Mouse (Mus musculus) midbrain, embryonic 16.5 days (tissue): ENCODE results near the gene Gif. TPM values are rescaled to one million over a fixed set of nuclear protein-coding genes. Genes with fewer than 3 reads are reported as not detected.
A peak's percentile ranks its signal among the peaks of the same experiment; 100 is the strongest.

Experiments
- ATAC-seq: fragments of 200-750 bp; cut with Nextera tagmentation; 2 replicates; pipeline ENCODE4 v1.8.0; 2017; ENCODE audit warnings: moderate TSS enrichment
- H3K27ac ChIP-seq: fragments of 300-500 bp; sonication (generic); 2 replicates; pipeline ENCODE4 v1.5.1; 2014; ENCODE audit warnings: mild to moderate bottlenecking, low read length, mixed read lengths
- H3K27me3 ChIP-seq: fragments of 300-500 bp; sonication (generic); 2 replicates; pipeline ENCODE4 v1.6.1; 2014; ENCODE audit warnings: low read depth, low read length, mixed read lengths; ENCODE audit not compliant: control insufficient read depth, insufficient read depth
- H3K36me3 ChIP-seq: fragments of 300-500 bp; sonication (generic); 2 replicates; pipeline ENCODE4 v1.6.1; 2014; ENCODE audit warnings: mild to moderate bottlenecking, low read length, moderate library complexity, mixed read lengths; ENCODE audit not compliant: control insufficient read depth, insufficient read depth
- H3K4me1 ChIP-seq: fragments of 300-500 bp; sonication (generic); 2 replicates; pipeline ENCODE4 v1.6.1; 2014; ENCODE audit warnings: mild to moderate bottlenecking, low read length, mixed read lengths; ENCODE audit not compliant: control insufficient read depth, insufficient read depth
- H3K4me2 ChIP-seq: fragments of 300-500 bp; sonication (generic); 2 replicates; pipeline ENCODE4 v1.6.1; 2014; ENCODE audit warnings: mild to moderate bottlenecking, low read length, mixed read lengths
- H3K4me3 ChIP-seq: fragments of 300-500 bp; sonication (generic); 2 replicates; pipeline ENCODE4 v1.5.1; 2014; ENCODE audit warnings: low read depth, mild to moderate bottlenecking, low read length, moderate library complexity, mixed read lengths
- H3K9ac ChIP-seq: fragments of 300-500 bp; sonication (generic); 2 replicates; pipeline ENCODE4 v1.6.1; 2014; ENCODE audit warnings: low read depth, low read length, mixed read lengths
- H3K9me3 ChIP-seq: fragments of 300-500 bp; sonication (generic); replicated peaks from 2 replicates; pipeline ENCODE4 v1.6.1; 2014; ENCODE audit warnings: mild to moderate bottlenecking, low read length, mixed read lengths; ENCODE audit not compliant: control insufficient read depth, poor library complexity, severe bottlenecking
- WGBS: fragments of 180-500 bp; shearing (Covaris S2); extraction: QIAGEN DNeasy Blood & Tissue Kit; methylation state at CpG from one replicate; pipeline ENCODE4 v1.1.7; 2014; 5-methylcytosine and 5-hydroxymethylcytosine counted together
- polyA plus RNA-seq: library from polyadenylated mRNA; unstranded; fragments of >200 nt; fragmentation: Nextera tagmentation; extraction: Ambion mirVana; gene quantifications from 2 replicates; pipeline ENCODE4 v1.2.1, GENCODE M21; 2015

Gene Gif
- polyA plus RNA-seq, 1 experiment from 2014 or later = not detected

DNA sequence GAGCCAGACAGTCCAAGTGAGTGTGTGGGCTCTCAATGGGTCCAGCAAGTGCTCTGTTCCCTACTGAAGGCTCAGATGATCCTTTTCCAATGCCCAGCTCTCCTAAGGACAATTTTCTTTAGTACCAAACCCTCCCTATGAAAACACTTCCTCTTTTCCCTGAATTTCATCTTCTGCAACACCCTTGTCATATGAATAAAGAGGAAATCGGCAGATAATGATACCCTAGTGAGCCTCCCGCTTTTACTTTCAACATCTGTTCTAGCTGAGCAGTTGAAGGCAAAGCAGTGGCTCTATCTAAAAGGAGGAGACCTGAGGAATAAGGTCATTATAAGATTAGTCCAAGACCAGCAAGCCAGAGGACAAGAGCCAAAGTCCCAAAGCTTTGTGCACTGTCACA is 61.1 kb downstream of the Gif start:
- H3K4me2 ChIP-seq = no peak overlapping the region
- ATAC-seq = no peak
- no peaks in the 10 kb centered on the region for H3K27me3 ChIP-seq
- H3K36me3 ChIP-seq = no peaks in the 10 kb centered on the region
- H3K4me3 ChIP-seq = no peak overlapping the region
- 95% methylated on average over 2 of the region's 2 CpGs for WGBS
- no peak overlapping the region for H3K9ac ChIP-seq
- H3K27ac ChIP-seq = no peak overlapping the region
- peaks cover 12% of the 10 kb centered on the region for H3K4me1 ChIP-seq
- H3K9me3 ChIP-seq = no peaks in the 10 kb centered on the region

DNA sequence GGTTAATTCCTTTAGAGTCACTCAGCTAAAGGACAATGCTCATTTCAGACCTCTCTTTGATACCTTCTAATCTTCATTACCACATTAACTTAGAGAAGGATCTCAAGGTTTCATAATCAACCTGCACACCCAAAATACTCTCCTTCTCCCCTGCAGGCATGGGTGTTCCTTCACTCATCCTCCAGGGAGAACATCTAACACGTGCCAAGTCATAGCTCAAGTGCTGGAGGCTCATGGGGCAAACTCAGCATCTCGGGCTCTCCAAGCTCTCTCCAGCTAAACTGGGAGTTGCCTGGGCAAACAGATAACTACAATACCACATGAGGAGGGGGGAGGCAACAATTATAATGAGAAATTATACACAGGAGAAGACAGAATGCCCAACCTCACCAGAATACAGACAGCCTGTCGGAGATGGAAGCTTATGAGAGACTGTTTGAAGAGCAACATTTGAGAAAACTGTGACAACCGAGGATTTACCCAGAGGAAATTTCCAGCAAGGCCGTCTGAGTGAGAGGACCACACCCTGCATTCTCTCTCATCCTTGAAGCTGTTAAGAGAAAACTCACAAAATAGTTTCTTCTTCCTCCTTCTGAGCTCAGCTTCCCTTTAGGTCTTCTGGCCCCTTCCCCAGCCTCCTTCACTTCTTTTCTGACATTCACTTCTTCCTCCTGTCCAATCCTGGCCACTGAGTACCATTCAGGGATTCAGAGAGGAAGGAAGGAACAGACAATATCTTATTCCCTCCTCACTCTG is 62.8 kb downstream of the Gif start:
- Histone ChIP-seq H3K4me1 (peaks cover 12% of the 10 kb centered on the region), H3K4me3 (no peak overlapping the region), H3K27ac (peak overlapping the region; percentile 51; the same call in 1 of the 2 replicates), H3K27me3 (no peaks in the 10 kb centered on the region), H3K4me2 (no peak overlapping the region), H3K9ac (no peak overlapping the region), H3K36me3 (no peaks in the 10 kb centered on the region), H3K9me3 (no peaks in the 10 kb centered on the region)
- 82% methylated on average over 5 of the region's 5 CpGs for WGBS
- no peak for ATAC-seq

DNA sequence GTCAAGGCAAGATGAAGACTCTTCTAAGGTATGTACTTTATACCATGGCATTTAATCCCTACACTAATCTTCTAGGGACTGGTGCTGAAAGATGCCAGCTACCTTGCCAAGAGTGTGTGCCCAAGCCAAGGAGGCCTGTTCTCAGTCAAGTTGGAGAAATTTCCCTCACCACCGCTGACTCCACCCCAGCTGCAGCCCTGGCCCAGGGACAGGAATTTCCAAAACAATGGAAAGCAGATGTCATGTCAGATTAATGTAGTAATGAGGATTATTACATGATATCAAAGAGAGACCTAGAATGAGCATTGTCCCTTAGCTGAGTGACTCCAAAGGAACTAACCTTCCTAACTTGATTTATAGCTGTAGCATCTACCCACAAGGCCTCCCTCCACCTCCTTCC is 63.5 kb downstream of the Gif start:
- peaks cover 12% of the 10 kb centered on the region for H3K4me1 ChIP-seq
- no peak for ATAC-seq
- WGBS = 50% methylated on average over 1 of the region's 1 CpGs
- H3K4me3 ChIP-seq = no peak overlapping the region
- H3K9me3 ChIP-seq = no peaks in the 10 kb centered on the region
- no peaks in the 10 kb centered on the region for H3K36me3 ChIP-seq
- H3K27me3 ChIP-seq = no peaks in the 10 kb centered on the region
- H3K4me2 ChIP-seq = no peak overlapping the region
- peak overlapping the region; percentile 51 for H3K27ac ChIP-seq
- H3K9ac ChIP-seq = no peak overlapping the region

DNA sequence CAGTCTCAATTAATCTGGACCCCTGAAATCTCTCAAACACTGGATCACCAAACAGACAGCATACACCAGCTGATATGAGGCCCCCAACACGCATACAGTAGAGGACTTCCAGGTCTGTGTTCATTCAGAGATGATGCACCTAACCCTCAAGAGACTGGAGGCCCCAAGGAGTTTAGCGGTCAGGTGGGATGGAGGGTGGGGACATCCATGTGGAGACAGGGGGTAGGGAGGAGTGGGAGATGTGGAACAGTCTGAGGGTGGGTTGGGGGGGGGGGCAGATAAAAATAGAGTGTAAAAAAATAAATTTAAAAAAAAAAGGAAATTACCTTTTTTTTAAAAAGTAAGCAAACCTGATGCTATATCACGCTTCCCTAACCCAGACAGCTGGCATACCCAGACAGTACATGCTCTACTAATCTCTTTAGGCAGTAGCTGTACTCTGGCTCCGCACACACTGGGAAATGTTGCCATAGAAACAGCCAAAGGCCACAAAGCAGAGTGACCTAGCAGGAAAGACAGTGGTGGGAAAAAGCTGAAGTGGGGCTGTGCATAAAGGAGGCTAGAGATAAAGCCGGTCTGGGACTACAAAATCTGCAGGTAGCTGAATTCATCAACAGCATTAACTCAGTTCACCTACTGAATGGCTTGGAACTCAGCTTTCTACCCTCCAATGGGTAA is 64.5 kb downstream of the Gif start:
- H3K36me3 ChIP-seq = no peaks in the 10 kb centered on the region
- peak overlapping the region; percentile 37 for H3K4me2 ChIP-seq
- peak overlapping the region; percentile 44; the same call in 1 of the 2 replicates for H3K9ac ChIP-seq
- no peaks in the 10 kb centered on the region for H3K9me3 ChIP-seq
- peaks cover 12% of the 10 kb centered on the region for H3K4me1 ChIP-seq
- peak; percentile 97 for ATAC-seq
- no peaks in the 10 kb centered on the region for H3K27me3 ChIP-seq
- H3K27ac ChIP-seq = peak overlapping the region; percentile 51
- no peak overlapping the region for H3K4me3 ChIP-seq
- 18% methylated on average over 5 of the region's 5 CpGs for WGBS

Other genes starting within 250 kb of the Gif start
- 1.7 and 1.9 TPM in 2 replicates for gene Ms4a6b, start 231.0 kb upstream of the Gif start, polyA plus RNA-seq
- not detected in 2 replicates for gene Ms4a4d, start 210.8 kb upstream of the Gif start, polyA plus RNA-seq
- 1.6 and 1.9 TPM in 2 replicates for gene Ms4a6d, start 142.7 kb upstream of the Gif start, polyA plus RNA-seq
- gene Ms4a2, start 123.8 kb upstream of the Gif start, polyA plus RNA-seq = not detected in 2 replicates
- not detected in 2 replicates for gene Ms4a3, start 106.7 kb upstream of the Gif start, polyA plus RNA-seq
- not detected in 2 replicates for gene Oosp2, start 87.0 kb upstream of the Gif start, polyA plus RNA-seq
- not detected in 2 replicates for gene Oosp1, start 56.4 kb upstream of the Gif start, polyA plus RNA-seq
- gene Oosp3, start 50.5 kb upstream of the Gif start, polyA plus RNA-seq = not detected in 2 replicates
- gene Mrpl16, start 22.8 kb downstream of the Gif start, polyA plus RNA-seq = 45.7 and 46.3 TPM in 2 replicates
- 35.9 and 40.2 TPM in 2 replicates for gene Stx3, start 71.8 kb downstream of the Gif start, polyA plus RNA-seq
- gene Olfr1417, start 91.7 kb downstream of the Gif start, polyA plus RNA-seq = 0.21 and 0.38 TPM in 2 replicates
- gene Olfr1418, start 113.5 kb downstream of the Gif start, polyA plus RNA-seq = not detected in 2 replicates
- not detected in 2 replicates for gene Olfr1419, start 127.6 kb downstream of the Gif start, polyA plus RNA-seq
- gene Olfr1420, start 139.0 kb downstream of the Gif start, polyA plus RNA-seq = 0.06 and 0.14 TPM in 2 replicates
- gene Patl1, start 164.8 kb downstream of the Gif start, polyA plus RNA-seq = 15.8 and 18.5 TPM in 2 replicates
- 3.3 and 3.6 TPM in 2 replicates for gene Osbp, start 218.4 kb downstream of the Gif start, polyA plus RNA-seq